Mouse (Mus musculus) heart, embryonic 16.5 days (tissue): ENCODE measurements around the gene Pld1. TPM values are rescaled to one million over a fixed set of nuclear protein-coding genes. Genes with fewer than 3 reads are reported as not detected.
A peak's percentile ranks its signal among the peaks of the same experiment; 100 is the strongest.

Experiments used
- ATAC-seq: fragments of 200-750 bp; cut with Nextera tagmentation; replicated peaks from 2 replicates; pipeline ENCODE4 v1.8.0; 2017; ENCODE audit warnings: moderate number of reproducible peaks; ENCODE audit not compliant: insufficient read depth, low FRiP score; ENCODE audit errors: extremely low read depth
- H3K27ac ChIP-seq: fragments of 300-500 bp; sonication (generic); 2 replicates; pipeline ENCODE4 v1.5.1; 2014; ENCODE audit warnings: mild to moderate bottlenecking, low read length, control low read depth, moderate library complexity
- H3K27me3 ChIP-seq: fragments of 300-500 bp; sonication (generic); 2 replicates; pipeline ENCODE4 v1.6.1; 2014; ENCODE audit warnings: low read length, mixed read lengths; ENCODE audit not compliant: control insufficient read depth, insufficient read depth
- H3K36me3 ChIP-seq: fragments of 300-500 bp; sonication (generic); 2 replicates; pipeline ENCODE4 v1.6.1; 2014; ENCODE audit not compliant: control insufficient read depth, insufficient read depth
- H3K4me1 ChIP-seq: fragments of 300-500 bp; sonication (generic); 2 replicates; pipeline ENCODE4 v1.6.1; 2014; ENCODE audit warnings: low read length, mixed read lengths; ENCODE audit not compliant: control insufficient read depth, insufficient read depth
- H3K4me2 ChIP-seq: fragments of 300-500 bp; sonication (generic); 2 replicates; pipeline ENCODE4 v1.6.1; 2014; ENCODE audit warnings: low read depth, mild to moderate bottlenecking, control low read depth, low read length
- H3K4me3 ChIP-seq: fragments of 300-500 bp; sonication (generic); 2 replicates; pipeline ENCODE4 v1.5.1; 2014; ENCODE audit warnings: mild to moderate bottlenecking, control low read depth, low read length
- H3K9ac ChIP-seq: fragments of 300-500 bp; sonication (generic); 2 replicates; pipeline ENCODE4 v1.6.1; 2014; ENCODE audit warnings: low read length, control low read depth
- H3K9me3 ChIP-seq: fragments of 300-500 bp; sonication (generic); replicated peaks from 2 replicates; pipeline ENCODE4 v1.6.1; 2016; ENCODE audit warnings: low read length; ENCODE audit not compliant: control insufficient read depth
- WGBS: fragments of 180-500 bp; shearing (Covaris S2); extraction: QIAGEN DNeasy Blood & Tissue Kit; methylation state at CpG from one replicate; pipeline ENCODE4 v1.1.7; 2014; 5-methylcytosine and 5-hydroxymethylcytosine counted together
- polyA plus RNA-seq: library from polyadenylated mRNA; unstranded; fragments of >200 nt; fragmentation: Nextera tagmentation; extraction: Ambion mirVana; gene quantifications from 2 replicates; pipeline ENCODE4 v1.2.1, GENCODE M21; 2015

Gene Pld1
- polyA plus RNA-seq, 1 experiment from 2014 or later = 7.8 TPM

- no peak overlapping the region for H3K9ac ChIP-seq
- no peaks in the 10 kb centered on the region for H3K36me3 ChIP-seq
- H3K27me3 ChIP-seq = no peaks in the 10 kb centered on the region
- WGBS = 37% methylated on average over 7 of the region's 7 CpGs
- no peak overlapping the region; the same call in 1 of the 2 replicates for H3K27ac ChIP-seq
- peaks cover 8% of the 10 kb centered on the region for H3K4me1 ChIP-seq
- H3K4me2 ChIP-seq = no peak overlapping the region
- no peak overlapping the region for H3K4me3 ChIP-seq
- H3K9me3 ChIP-seq = no peaks in the 10 kb centered on the region
- 0 out of 2 replicates have a peak, but pooled peaks have one; percentile 58 for ATAC-seq
These were observed 44.0 kb downstream of the Pld1 start for GRCm38 (mm10) chr3:27982436-27983017.

DNA sequence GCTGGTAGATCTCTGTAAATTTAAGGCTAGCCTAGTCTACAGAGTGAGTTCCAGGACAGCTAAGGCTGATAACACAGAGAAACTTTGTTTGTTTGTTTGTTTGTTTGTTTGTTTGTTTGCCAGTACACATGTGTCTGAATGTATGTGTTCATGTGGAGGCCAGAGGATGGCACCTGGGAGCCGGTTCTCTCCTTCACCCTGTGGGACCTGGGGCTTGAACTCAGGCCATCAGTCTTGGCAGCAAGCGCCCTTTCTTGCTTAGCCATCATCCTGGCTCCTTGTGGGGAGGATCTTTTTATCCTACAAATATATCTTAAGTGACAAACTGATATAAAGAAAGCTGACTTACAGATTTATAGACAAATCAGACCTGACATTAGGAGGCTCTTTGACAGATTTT is 44.8 kb downstream of the Pld1 start:
- no peak for ATAC-seq
- Histone ChIP-seq H3K4me3 (no peak overlapping the region), H3K36me3 (no peaks in the 10 kb centered on the region), H3K9ac (no peak overlapping the region; the same call in 1 of the 2 replicates), H3K27ac (no peak overlapping the region), H3K4me1 (peaks cover 12% of the 10 kb centered on the region), H3K9me3 (no peaks in the 10 kb centered on the region), H3K27me3 (no peaks in the 10 kb centered on the region), H3K4me2 (no peak overlapping the region)
- WGBS = 72% methylated on average over 2 of the region's 2 CpGs

DNA sequence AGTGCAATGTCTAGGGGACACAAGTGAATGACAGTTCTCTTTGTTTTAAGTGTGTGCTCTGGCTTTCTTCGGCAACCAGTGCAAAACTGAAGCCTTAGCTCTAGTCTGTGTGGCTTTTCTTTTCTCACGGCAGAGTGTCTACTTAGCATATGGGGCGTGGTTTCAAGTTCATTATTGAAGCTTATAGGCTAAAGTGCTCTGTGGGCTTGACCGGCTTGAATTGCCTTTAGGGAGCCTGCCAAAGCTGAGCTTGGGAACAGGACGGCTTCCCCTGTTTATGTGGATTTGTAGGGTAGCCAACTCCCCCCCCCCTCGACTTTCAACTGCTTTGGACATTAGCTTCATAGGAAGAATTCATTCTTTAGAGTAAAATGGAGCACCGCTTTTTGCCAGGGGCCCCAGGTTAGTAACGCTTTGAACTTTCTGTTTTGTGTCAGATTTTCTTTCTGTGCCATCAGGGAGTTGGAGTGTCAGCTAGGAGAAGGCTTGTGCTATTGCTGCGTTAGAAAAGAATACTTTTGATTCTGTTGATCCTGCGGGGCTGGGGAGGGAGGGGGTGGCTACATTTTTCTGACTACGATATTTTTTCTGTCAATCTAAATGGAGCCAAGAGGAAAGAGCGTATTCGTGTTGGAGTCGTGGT is 45.6 kb downstream of the Pld1 start:
- Histone ChIP-seq H3K4me1 (peaks cover 14% of the 10 kb centered on the region), H3K36me3 (no peaks in the 10 kb centered on the region), H3K27ac (peak overlapping the region; percentile 55), H3K9me3 (no peaks in the 10 kb centered on the region), H3K4me3 (peak overlapping the region; percentile 46), H3K4me2 (peak overlapping the region; percentile 69), H3K27me3 (no peaks in the 10 kb centered on the region), H3K9ac (peak overlapping the region; percentile 50)
- 7% methylated on average over 14 of the region's 14 CpGs for WGBS
- ATAC-seq = peak; percentile 93

DNA sequence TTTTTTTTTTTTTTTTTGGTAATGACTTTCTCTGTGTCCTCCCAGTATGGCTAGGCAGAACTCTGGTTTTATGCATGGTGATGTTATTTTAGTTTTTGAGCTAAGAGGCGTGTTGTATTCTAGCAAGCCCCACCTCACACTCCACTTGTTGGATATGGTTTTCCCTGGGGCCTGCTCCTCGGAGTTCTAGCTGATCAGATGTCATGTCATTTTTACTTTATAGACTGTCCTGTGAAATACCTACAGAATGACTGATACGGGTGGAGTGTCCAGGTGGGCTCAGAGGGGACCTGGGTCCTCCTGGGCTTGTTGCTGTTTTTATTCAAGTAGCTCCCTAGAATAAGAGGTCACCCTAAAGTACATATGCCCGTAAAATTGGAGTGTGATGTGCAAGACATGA is 46.1 kb downstream of the Pld1 start:
- H3K4me3 ChIP-seq = peak overlapping the region; percentile 46
- peak overlapping the region; percentile 69 for H3K4me2 ChIP-seq
- H3K9ac ChIP-seq = peak overlapping the region; percentile 50; the same call in 1 of the 2 replicates
- no peaks in the 10 kb centered on the region for H3K9me3 ChIP-seq
- no peaks in the 10 kb centered on the region for H3K27me3 ChIP-seq
- 46% methylated on average over 4 of the region's 4 CpGs for WGBS
- peaks cover 14% of the 10 kb centered on the region for H3K4me1 ChIP-seq
- peak overlapping the region; percentile 55 for H3K27ac ChIP-seq
- no peak for ATAC-seq
- H3K36me3 ChIP-seq = no peaks in the 10 kb centered on the region

- Histone ChIP-seq H3K4me3 (peak overlapping the region; percentile 46), H3K36me3 (no peaks in the 10 kb centered on the region), H3K9me3 (no peaks in the 10 kb centered on the region), H3K4me1 (peaks cover 14% of the 10 kb centered on the region), H3K27me3 (no peaks in the 10 kb centered on the region), H3K9ac (no peak overlapping the region), H3K27ac (no peak overlapping the region), H3K4me2 (no peak overlapping the region; the same call in 1 of the 2 replicates)
- ATAC-seq = no peak
- 91% methylated on average over 5 of the region's 5 CpGs for WGBS
These were observed 46.8 kb downstream of the Pld1 start for GRCm38 (mm10) chr3:27985344-27985743.

DNA sequence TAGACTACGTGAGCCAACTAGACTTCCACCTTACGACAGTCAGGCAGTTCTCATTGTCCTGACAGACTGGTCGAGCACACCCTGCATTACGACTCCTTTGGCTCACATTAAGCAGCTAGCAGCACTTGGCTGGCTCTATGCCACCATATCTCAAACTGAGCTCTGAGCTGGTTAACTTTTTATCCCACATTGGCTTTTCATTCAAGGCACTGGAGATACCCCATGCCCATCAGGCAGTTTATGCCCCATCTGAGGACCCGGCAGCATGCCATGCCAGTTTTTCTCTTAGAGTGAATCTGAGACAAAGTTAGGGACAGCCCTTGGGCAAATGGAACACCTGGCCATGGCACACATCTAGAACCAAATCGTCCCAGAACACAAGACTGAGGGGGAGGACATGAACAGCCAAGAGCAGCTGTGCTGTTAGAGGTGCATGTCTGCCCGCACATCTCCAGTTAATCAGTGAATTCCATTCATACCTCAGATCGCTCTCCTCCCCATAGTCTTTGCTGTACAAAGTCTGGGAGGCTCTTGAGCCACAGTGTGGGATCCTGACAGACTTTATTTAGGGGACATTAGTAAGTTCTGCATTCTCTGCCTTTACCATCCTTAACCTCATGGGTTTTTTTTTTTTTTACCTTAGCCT is 49.5 kb downstream of the Pld1 start:
- Histone ChIP-seq H3K4me3 (peak overlapping the region; percentile 4; the same call in 1 of the 2 replicates), H3K4me2 (peak overlapping the region; percentile 45), H3K9ac (no peak overlapping the region), H3K4me1 (peaks cover 9% of the 10 kb centered on the region), H3K36me3 (no peaks in the 10 kb centered on the region), H3K27ac (peak overlapping the region; percentile 54), H3K27me3 (no peaks in the 10 kb centered on the region), H3K9me3 (no peaks in the 10 kb centered on the region)
- WGBS = 19% methylated on average over 8 of the region's 8 CpGs
- ATAC-seq = peak; percentile 56

DNA sequence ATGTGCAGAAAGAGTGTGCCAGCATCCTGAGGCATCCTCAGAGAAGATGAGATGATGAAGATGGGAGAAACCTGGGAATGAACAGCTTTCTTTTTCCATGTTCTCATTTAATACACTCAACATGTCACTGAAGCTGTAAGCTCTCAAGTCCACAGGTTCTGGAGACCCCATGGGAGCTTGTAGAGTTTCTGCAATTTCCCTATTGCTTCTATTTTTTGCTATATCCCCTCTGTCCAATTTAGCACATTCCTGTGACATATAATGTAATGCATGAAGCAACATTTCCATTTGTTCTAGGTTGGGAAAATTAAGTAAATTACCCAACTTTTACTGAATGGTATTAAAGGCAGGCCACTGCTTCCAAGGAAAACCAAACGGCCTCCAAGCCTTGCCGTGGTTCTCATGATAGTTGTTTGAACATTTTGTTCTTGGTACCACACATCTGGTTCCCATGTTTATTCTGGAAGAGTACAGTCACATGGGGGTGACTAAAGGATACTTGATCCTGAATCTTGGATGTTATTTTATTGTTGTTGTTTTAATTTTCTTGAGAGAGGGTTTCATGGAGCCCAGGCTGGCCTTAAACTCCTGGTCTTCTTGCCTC is 52.7 kb downstream of the Pld1 start:
- H3K9ac ChIP-seq = no peak overlapping the region
- WGBS = 83% methylated on average over 2 of the region's 2 CpGs
- H3K27ac ChIP-seq = no peak overlapping the region
- H3K4me1 ChIP-seq = peaks cover 6% of the 10 kb centered on the region
- H3K9me3 ChIP-seq = no peaks in the 10 kb centered on the region
- no peaks in the 10 kb centered on the region for H3K36me3 ChIP-seq
- no peak overlapping the region for H3K4me3 ChIP-seq
- ATAC-seq = no peak
- no peak overlapping the region for H3K4me2 ChIP-seq
- no peaks in the 10 kb centered on the region for H3K27me3 ChIP-seq

- Histone ChIP-seq H3K9ac (no peak overlapping the region), H3K9me3 (no peaks in the 10 kb centered on the region), H3K4me1 (no peaks in the 10 kb centered on the region), H3K4me3 (no peak overlapping the region), H3K36me3 (no peaks in the 10 kb centered on the region), H3K27me3 (no peaks in the 10 kb centered on the region), H3K27ac (no peak overlapping the region), H3K4me2 (no peak overlapping the region)
- ATAC-seq = no peak
- WGBS = 84% methylated on average over 8 of the region's 8 CpGs
These were observed 55.9 kb downstream of the Pld1 start for GRCm38 (mm10) chr3:27994175-27994990.
